ENCODE assay signal across 13 mouse cellular contexts in genomic region chr5:24600236-24600635, GRCm38 (mm10). TPM values are rescaled to one million over a fixed set of nuclear protein-coding genes. Genes with fewer than 3 reads are reported as not detected.
DNase-seq lines count a peak whose midpoint lies in the region; TF ChIP-seq lines count a peak whose summit lies in the region.
"Had no signal": no experiment of that assay in that cellular context is flagged by ENCODE, and none has a peak within 500 bp of the region (broad histone marks: within the 10 kb centered on the region; RNA-seq: fewer than 3 reads in every experiment).

No protein-coding gene starts in this region.

- H3K4me1 ChIP-seq in heart, embryonic 10.5 days, result peaks cover 83% of the 10 kb centered on the region
- H3K4me1 ChIP-seq in MEL (ENCODE audit: control insufficient read depth in 1 of 2, insufficient read depth in 2 of 2, low read length in 2 of 2), result peaks cover 2 to 7% of the 10 kb centered on the region in 2 experiments; a peak in 2 of 4 replicates
- peaks cover 94% of the 10 kb centered on the region for H3K4me1 ChIP-seq in midbrain, embryonic 10.5 days

- intact Hi-C loops in heart, postnatal 25 days (cut with DNase I), result no loop called here

- no peak for TF ChIP-seq RAD21 in MEL (IDR thresholded peaks at IDR 0.05; ENCODE audit: low read depth, low read length)

- TF ChIP-seq EP300 in MEL (IDR thresholded peaks at IDR 0.05; ENCODE audit: low read depth in 1 of 2, low read length in 2 of 2), result no peak

- H3K27me3 ChIP-seq in heart, embryonic 10.5 days (ENCODE audit: insufficient read depth, poor library complexity, severe bottlenecking), result peaks cover 29% of the 10 kb centered on the region; the same call in 1 of the 2 replicates
- peaks cover 38 to 49% of the 10 kb centered on the region in 2 experiments for H3K27me3 ChIP-seq in MEL (ENCODE audit: control insufficient read depth in 1 of 2, insufficient read depth in 2 of 2, low read length in 2 of 2)
- H3K27me3 ChIP-seq in midbrain, embryonic 10.5 days (ENCODE audit: low read depth, poor library complexity, severe bottlenecking), result peaks cover 53% of the 10 kb centered on the region

- peak overlapping the region; percentile 99 for H3K27ac ChIP-seq in heart, embryonic 10.5 days
- no peak overlapping the region for H3K27ac ChIP-seq in MEL (ENCODE audit: control insufficient read depth, low read depth, low read length)
- H3K27ac ChIP-seq in midbrain, embryonic 10.5 days (replicated peaks), result no peak overlapping the region

- no peak overlapping the region for H3K9ac ChIP-seq in MEL (ENCODE audit: control insufficient read depth, low read depth, low read length, poor library complexity, severe bottlenecking)

- no peaks in the 10 kb centered on the region for H3K9me3 ChIP-seq in heart, embryonic 10.5 days
- H3K9me3 ChIP-seq in MEL (replicated peaks; ENCODE audit: insufficient read depth, low read length), result no peaks in the 10 kb centered on the region
- no peaks in the 10 kb centered on the region for H3K9me3 ChIP-seq in midbrain, embryonic 10.5 days (replicated peaks)
- H3K9me3 ChIP-seq: megakaryocyte, embryonic 14.5 days had no signal

- H3K36me3 ChIP-seq in heart, embryonic 10.5 days, result peaks cover 18% of the 10 kb centered on the region
- H3K36me3 ChIP-seq in MEL (ENCODE audit: control insufficient read depth in 1 of 2, insufficient read depth in 2 of 2, low read length in 2 of 2), result no peaks in the 10 kb centered on the region
- H3K36me3 ChIP-seq in midbrain, embryonic 10.5 days, result peaks cover 3% of the 10 kb centered on the region

- DNase-seq in heart, embryonic 10.5 days (ENCODE audit: low spot score), result no peak
- no peak for DNase-seq in heart, postnatal 25 days (ENCODE audit: low spot score)
- DNase-seq in MEL (ENCODE audit: low read depth, low spot score) (peak; percentile 10), liver (no peak)
- peak; percentile 68 for DNase-seq in gastrocnemius, postnatal 10 days
- no peak for DNase-seq in midbrain, embryonic 10.5 days (ENCODE audit: low spot score)
- DNase-seq in adrenal gland, postnatal 25 days, result no peak
- DNase-seq in adrenal gland, postnatal 10 days, result no peak
- DNase-seq: cerebellum, adult 11 months had no signal

- peak overlapping the region; percentile 83 for H3K4me3 ChIP-seq in heart, embryonic 10.5 days
- no peak overlapping the region for H3K4me3 ChIP-seq in MEL (ENCODE audit: control insufficient read depth in 1 of 2, insufficient read depth in 1 of 2, low read depth in 2 of 2, low read length in 2 of 2)
- H3K4me3 ChIP-seq in midbrain, embryonic 10.5 days, result peak overlapping the region; percentile 75
- H3K4me3 ChIP-seq: megakaryocyte, embryonic 14.5 days had no signal

- no peaks in the 10 kb centered on the region; the same call in 1 of the 2 replicates for H3K79me2 ChIP-seq in MEL (ENCODE audit: control insufficient read depth, insufficient read depth, low read length, poor library complexity)

- TF ChIP-seq CTCF in MEL (IDR thresholded peaks at IDR 0.05 in 2 of 3, conservative IDR thresholded peaks at IDR 0.05 in 1 of 3; ENCODE audit: control insufficient read depth in 1 of 3, insufficient read depth in 1 of 3, low read depth in 2 of 3, low read length in 3 of 3, poor library complexity in 1 of 3, severe bottlenecking in 1 of 3), result no peak

- 48% methylated on average over 2 of the region's 2 CpGs for WGBS in heart, embryonic 10.5 days
- WGBS in midbrain, embryonic 10.5 days, result 62% methylated on average over 2 of the region's 2 CpGs

- TF ChIP-seq POLR2A in MEL (IDR thresholded peaks at IDR 0.05; ENCODE audit: control insufficient read depth in 1 of 2, insufficient read depth in 1 of 2, low read depth in 1 of 2, low read length in 2 of 2, poor library complexity in 1 of 2), result no peak

TF ChIP-seq in MEL, 35 proteins besides CTCF, POLR2A, EP300 and RAD21:
- TF ChIP-seq MXI1 (IDR thresholded peaks at IDR 0.05; ENCODE audit: low read depth, low read length) (no peak), POLR2AphosphoS5 (IDR thresholded peaks at IDR 0.05; ENCODE audit: borderline replicate concordance, low read depth, low read length) (no peak), KAT2A (conservative IDR thresholded peaks at IDR 0.05; ENCODE audit: low read depth, low read length) (no peak), TBP (IDR thresholded peaks at IDR 0.05; ENCODE audit: low read depth, low read length) (no peak), UBTF (IDR thresholded peaks at IDR 0.05; ENCODE audit: borderline replicate concordance, insufficient read depth, low read depth, low read length) (no peak), E2F4 (IDR thresholded peaks at IDR 0.05; ENCODE audit: borderline replicate concordance, low read depth, low read length) (no peak), ZC3H11A (IDR thresholded peaks at IDR 0.05; ENCODE audit: low read depth, low read length) (no peak), MYC (IDR thresholded peaks at IDR 0.05; ENCODE audit: low read depth, low read length) (no peak), POLR2AphosphoS2 (IDR thresholded peaks at IDR 0.05; ENCODE audit: low read length) (no peak), MAZ (IDR thresholded peaks at IDR 0.05; ENCODE audit: low read depth, low read length) (no peak), NELFE (IDR thresholded peaks at IDR 0.05; ENCODE audit: low read depth, low read length) (no peak)

RNA-seq across cellular contexts. Expression of gene Chpf2, which starts 13.7 kb away (rescaled TPM):
- 19.1 and 22.8 TPM in 2 replicates for polyA plus RNA-seq in heart, embryonic 10.5 days (2016; fragmentation: Nextera tagmentation; extraction: Ambion mirVana)
- total RNA-seq in heart, postnatal 25 days (2021), result 1 to 10 TPM; 7.8 to 9.7 TPM
- total RNA-seq in MEL (2012; rRNA removed), result 37.1 and 37.9 TPM in 2 replicates
- polyA plus RNA-seq in MEL (2012; ENCODE audit: insufficient read depth in 1 of 2, insufficient read length in 2 of 2, low read depth in 1 of 2, low replicate concordance in 2 of 2, missing spikeins in 1 of 2), result 10 to 100 TPM in 1 of 2 experiments, not detected in 1; 39.7 TPM
- 10 to 100 TPM; 19.6 to 29.4 TPM for total RNA-seq in gastrocnemius, postnatal 10 days (2021)
- polyA plus RNA-seq in midbrain, embryonic 10.5 days (2016; fragmentation: Nextera tagmentation; extraction: Ambion mirVana), result 14.8 and 19.7 TPM in 2 replicates
- total RNA-seq in adrenal gland, postnatal 25 days (2021), result 40.7 and 66.4 TPM in 2 replicates
- 10 to 100 TPM; 35.4 to 46.3 TPM for total RNA-seq in adrenal gland, postnatal 10 days (2021)

RNA-seq across cellular contexts. Expression of gene Abcf2, which starts 23.0 kb away (rescaled TPM):
- polyA plus RNA-seq in heart, embryonic 10.5 days (2016; fragmentation: Nextera tagmentation; extraction: Ambion mirVana), result 107 and 126 TPM in 2 replicates
- 10 to 100 TPM; 48.0 to 53.2 TPM for total RNA-seq in heart, postnatal 25 days (2021)
- 228 and 257 TPM in 2 replicates for total RNA-seq in MEL (2012; rRNA removed)
- 100 to 1,000 TPM in 1 of 2 experiments, not detected in 1; 244 TPM for polyA plus RNA-seq in MEL (2012; ENCODE audit: insufficient read depth in 1 of 2, insufficient read length in 2 of 2, low read depth in 1 of 2, low replicate concordance in 2 of 2, missing spikeins in 1 of 2)
- 10 to 100 TPM; 66.4 to 74.0 TPM for total RNA-seq in gastrocnemius, postnatal 10 days (2021)
- 160 and 170 TPM in 2 replicates for polyA plus RNA-seq in midbrain, embryonic 10.5 days (2016; fragmentation: Nextera tagmentation; extraction: Ambion mirVana)
- 74.1 and 76.8 TPM in 2 replicates for total RNA-seq in adrenal gland, postnatal 25 days (2021)
- total RNA-seq in adrenal gland, postnatal 10 days (2021), result 10 to 100 TPM; 51.0 to 53.3 TPM

RNA-seq across cellular contexts. Expression of gene Smarcd3, which starts 24.0 kb away (rescaled TPM):
- 73.7 and 92.1 TPM in 2 replicates for polyA plus RNA-seq in heart, embryonic 10.5 days (2016; fragmentation: Nextera tagmentation; extraction: Ambion mirVana)
- total RNA-seq in heart, postnatal 25 days (2021), result 10 to 100 TPM; 69.0 to 69.3 TPM
- 2.1 and 2.7 TPM in 2 replicates for total RNA-seq in MEL (2012; rRNA removed)
- 10 to 100 TPM in 1 of 2 experiments, not detected in 1; 16.5 TPM for polyA plus RNA-seq in MEL (2012; ENCODE audit: insufficient read depth in 1 of 2, insufficient read length in 2 of 2, low read depth in 1 of 2, low replicate concordance in 2 of 2, missing spikeins in 1 of 2)
- total RNA-seq in gastrocnemius, postnatal 10 days (2021), result 100 to 1,000 TPM; 122 to 132 TPM
- polyA plus RNA-seq in midbrain, embryonic 10.5 days (2016; fragmentation: Nextera tagmentation; extraction: Ambion mirVana), result 32.4 and 44.8 TPM in 2 replicates
- 14.5 and 18.7 TPM in 2 replicates for total RNA-seq in adrenal gland, postnatal 25 days (2021)
- 10 to 100 TPM; 16.4 to 26.0 TPM for total RNA-seq in adrenal gland, postnatal 10 days (2021)

RNA-seq across cellular contexts. Expression of gene 4931409K22Rik, which starts 43.6 kb away (rescaled TPM):
- polyA plus RNA-seq in heart, embryonic 10.5 days (2016; fragmentation: Nextera tagmentation; extraction: Ambion mirVana), result 0.06 and 0.09 TPM in 2 replicates
- total RNA-seq in heart, postnatal 25 days (2021), result not detected
- not detected in 2 replicates for total RNA-seq in MEL (2012; rRNA removed)
- not detected for polyA plus RNA-seq in MEL (2012; ENCODE audit: insufficient read depth in 1 of 2, insufficient read length in 2 of 2, low read depth in 1 of 2, low replicate concordance in 2 of 2, missing spikeins in 1 of 2)
- total RNA-seq in gastrocnemius, postnatal 10 days (2021), result not detected
- polyA plus RNA-seq in midbrain, embryonic 10.5 days (2016; fragmentation: Nextera tagmentation; extraction: Ambion mirVana), result 0.05 TPM in 1 of 2 replicates, not detected in the other
- total RNA-seq in adrenal gland, postnatal 25 days (2021), result not detected in 2 replicates
- total RNA-seq in adrenal gland, postnatal 10 days (2021), result not detected
- total RNA-seq: gastrocnemius, postnatal 36 days; layer of hippocampus, postnatal 14 days had no signal
- polyA plus RNA-seq: small intestine, adult 2 months had no signal

RNA-seq across cellular contexts. Expression of gene Asb10, which starts 59.5 kb away (rescaled TPM):
- 1.6 and 3.3 TPM in 2 replicates for polyA plus RNA-seq in heart, embryonic 10.5 days (2016; fragmentation: Nextera tagmentation; extraction: Ambion mirVana)
- 10 to 100 TPM; 85.1 to 85.9 TPM for total RNA-seq in heart, postnatal 25 days (2021)
- total RNA-seq in MEL (2012; rRNA removed), result 0.12 and 0.13 TPM in 2 replicates
- under 1 TPM in 1 of 2 experiments, not detected in 1; 0.32 TPM for polyA plus RNA-seq in MEL (2012; ENCODE audit: insufficient read depth in 1 of 2, insufficient read length in 2 of 2, low read depth in 1 of 2, low replicate concordance in 2 of 2, missing spikeins in 1 of 2)
- total RNA-seq in gastrocnemius, postnatal 10 days (2021), result 10 to 100 TPM; 31.3 to 37.4 TPM
- polyA plus RNA-seq in midbrain, embryonic 10.5 days (2016; fragmentation: Nextera tagmentation; extraction: Ambion mirVana), result 0.06 and 0.15 TPM in 2 replicates
- total RNA-seq in adrenal gland, postnatal 25 days (2021), result 0.67 TPM in 1 of 2 replicates, not detected in the other
- total RNA-seq in adrenal gland, postnatal 10 days (2021), result 1 to 10 TPM; 1.0 to 6.2 TPM

Comparison
In these comparisons a context has a peak if more than half of its experiments do, and no peak if none do; other contexts are left out.
1. DNase-seq: peak in MEL (single experiment) and gastrocnemius, postnatal 10 days (single experiment); none in heart, embryonic 10.5 days (single experiment), heart, postnatal 25 days (single experiment), midbrain, embryonic 10.5 days (single experiment), adrenal gland, postnatal 25 days (single experiment), liver (single experiment) and adrenal gland, postnatal 10 days (single experiment).
2. H3K4me3 ChIP-seq: peak in heart, embryonic 10.5 days (single experiment) and midbrain, embryonic 10.5 days (single experiment); none in MEL (0 of 2).